Mouse (Mus musculus) midbrain, embryonic 15.5 days (tissue): ENCODE measurements at regions not wholly inside any gene's neighbourhood (a gene's known extent, or its start where the extent isn't known, plus 50 kb on each side); places are given as distances from the start of the nearest gene placed in this dataset.
"Not testable (repeated sequence)": the region's sequence is repeated elsewhere in the genome, so short reads cannot be mapped to it uniquely, and the experiment has no call there.

Source experiments
- ATAC-seq: fragments of 200-750 bp; cut with Nextera tagmentation; replicated peaks from 2 replicates; pipeline ENCODE4 v1.8.0; 2017; ENCODE audit warnings: moderate TSS enrichment
- H3K27ac ChIP-seq: fragments of 300-500 bp; sonication (generic); 2 replicates; pipeline ENCODE4 v1.5.1; 2015; ENCODE audit warnings: mild to moderate bottlenecking, inconsistent platforms
- H3K27me3 ChIP-seq: fragments of 300-500 bp; sonication (generic); replicated peaks from 2 replicates; pipeline ENCODE4 v1.6.1; 2015; ENCODE audit warnings: inconsistent platforms
- H3K36me3 ChIP-seq: fragments of 300-500 bp; sonication (generic); replicated peaks from 2 replicates; pipeline ENCODE4 v1.6.1; 2015; ENCODE audit warnings: inconsistent platforms
- H3K4me1 ChIP-seq: fragments of 300-500 bp; sonication (generic); 2 replicates; pipeline ENCODE4 v1.6.1; 2015; ENCODE audit warnings: inconsistent platforms
- H3K4me2 ChIP-seq: fragments of 300-500 bp; sonication (generic); 2 replicates; pipeline ENCODE4 v1.6.1; 2015; ENCODE audit warnings: inconsistent platforms, mild to moderate bottlenecking, moderate library complexity
- H3K4me3 ChIP-seq: fragments of 300-500 bp; sonication (generic); 2 replicates; pipeline ENCODE4 v1.5.1; 2015; ENCODE audit warnings: mild to moderate bottlenecking, inconsistent platforms
- H3K9ac ChIP-seq: fragments of 300-500 bp; sonication (generic); 2 replicates; pipeline ENCODE4 v1.6.1; 2015; ENCODE audit warnings: mild to moderate bottlenecking, inconsistent platforms
- H3K9me3 ChIP-seq: fragments of 300-500 bp; sonication (generic); 2 replicates; pipeline ENCODE4 v1.6.1; 2016; ENCODE audit warnings: inconsistent platforms
- WGBS: fragments of 180-500 bp; shearing (Covaris S2); methylation state at CpG from one replicate; pipeline ENCODE4 v1.1.7; 2015; ENCODE audit warnings: mixed read lengths; 5-methylcytosine and 5-hydroxymethylcytosine counted together

- H3K27me3 ChIP-seq, H3K9ac ChIP-seq, H3K36me3 ChIP-seq, H3K4me2 ChIP-seq, H3K4me1 ChIP-seq, H3K27ac ChIP-seq, H3K4me3 ChIP-seq, H3K9me3 ChIP-seq, ATAC-seq: not testable (repeated sequence)
- WGBS, result 58% methylated on average over 2 of the region's 2 CpGs
These were observed 1080.0 kb upstream of the Pcdh10 start for GRCm38 (mm10) chr3:44298166-44298565.

GRCm38 (mm10) chr3:44301077-44301476, 1077.1 kb upstream of the Pcdh10 start:
- 54% methylated on average over 2 of the region's 2 CpGs for WGBS
- Histone ChIP-seq H3K36me3 (no peaks in the 10 kb centered on the region), H3K4me3 (no peak overlapping the region), H3K27ac (no peak overlapping the region), H3K9ac (no peak overlapping the region), H3K4me2 (no peak overlapping the region), H3K4me1 (no peaks in the 10 kb centered on the region), H3K27me3 (no peaks in the 10 kb centered on the region), H3K9me3 (no peaks in the 10 kb centered on the region)
- peak; percentile 90 for ATAC-seq

GRCm38 (mm10) chr3:44323205-44323604, 1055.0 kb upstream of the Pcdh10 start:
- Histone ChIP-seq H3K9ac (no peak overlapping the region), H3K4me2 (no peak overlapping the region), H3K9me3 (no peaks in the 10 kb centered on the region), H3K27ac (no peak overlapping the region), H3K4me3 (no peak overlapping the region), H3K27me3 (no peaks in the 10 kb centered on the region), H3K4me1 (no peaks in the 10 kb centered on the region), H3K36me3 (no peaks in the 10 kb centered on the region)
- no peak for ATAC-seq
